Mouse (Mus musculus): ENCODE measurements around the gene 2010109A12Rik.
A peak's percentile ranks its signal among the peaks of the same experiment; 100 is the strongest.

GRCm38 (mm10) chr5:93206109-93207005 lies at the start of gene 2010109A12Rik, which contains the start of gene Ccni:
- TF ChIP-seq CTCF (IDR thresholded peaks at IDR 0.05; ENCODE audit: borderline replicate concordance, extremely low read depth, insufficient read depth, insufficient read length), result no peak
- TF ChIP-seq POLR2A (IDR thresholded peaks at IDR 0.05; ENCODE audit: borderline replicate concordance, extremely low read depth, insufficient read depth, insufficient read length, poor library complexity, severe bottlenecking), result peak; percentile 58; the same call in 1 of the 2 replicates
